Mouse (Mus musculus) mesoderm, embryonic 11.5 days (tissue): Measurements from ENCODE around the gene Tex11.
"Not testable (repeated sequence)": the region's sequence is repeated elsewhere in the genome, so short reads cannot be mapped to it uniquely, and the experiment has no call there.

Experiments
- DNase-seq: peaks from one replicate; pipeline ENCODE4 v3.0.0-alpha.2; 2012; ENCODE audit warnings: low read depth, low spot score

Tex11 gene

GRCm38 (mm10) chrX:101059541-101059940 lies at the start of gene Tex11:
Gene Tex11 (minus strand): TSS chrX:101059667.
- no peak for DNase-seq

DNA sequence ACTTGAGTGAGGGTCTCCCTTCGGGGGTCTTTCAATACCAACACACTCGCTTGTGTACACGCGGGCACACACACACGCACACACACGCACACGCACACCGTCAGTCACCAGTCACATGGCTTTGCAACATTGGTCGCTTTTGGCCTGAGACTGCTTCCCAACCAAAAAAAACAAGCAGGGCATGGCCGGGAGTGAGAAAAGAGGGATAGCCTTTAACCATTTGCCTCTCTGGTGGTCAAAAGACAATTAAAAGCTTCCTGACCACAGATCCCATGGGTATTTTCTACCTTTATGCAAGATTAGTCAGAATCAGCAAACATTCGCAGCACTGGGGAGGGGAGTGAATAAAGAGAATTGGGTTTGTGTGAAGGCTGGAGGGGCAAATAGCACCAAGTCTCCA lies 26.5 kb upstream of the Tex11 start, which contains the start of gene Slc7a3:
Gene Slc7a3 (minus strand): TSS at position 101 of the 400 bp plus-strand sequence.
- DNase-seq: no peak

- DNase-seq: not testable (repeated sequence)
These were observed 25.7 kb upstream of the Tex11 start for GRCm38 (mm10) chrX:101085211-101085610.

- no peak for DNase-seq
These were observed 24.7 kb upstream of the Tex11 start for GRCm38 (mm10) chrX:101084192-101084591.

DNA sequence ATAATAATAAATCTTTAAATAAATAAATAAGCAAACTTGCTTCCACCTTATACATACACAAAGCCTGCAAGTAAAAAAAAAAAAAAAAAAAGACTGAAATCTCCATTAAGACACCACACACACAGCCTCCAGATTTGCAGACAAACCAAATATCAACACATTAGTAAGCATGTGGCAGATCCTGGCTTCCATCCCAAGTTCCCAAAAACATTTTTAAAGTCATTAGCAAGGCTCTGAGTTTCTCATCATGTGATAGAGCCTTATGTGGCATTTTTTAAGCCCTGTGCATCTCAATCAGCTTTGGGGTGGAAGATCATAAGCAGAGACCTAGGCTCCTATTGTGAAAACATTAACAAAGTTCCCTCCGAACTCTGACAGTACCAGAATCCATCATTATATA lies 5.8 kb upstream of the Tex11 start:
- no peak for DNase-seq

GRCm38 (mm10) chrX:101063503-101063902 lies 4.0 kb upstream of the Tex11 start:
- no peak for DNase-seq

DNA sequence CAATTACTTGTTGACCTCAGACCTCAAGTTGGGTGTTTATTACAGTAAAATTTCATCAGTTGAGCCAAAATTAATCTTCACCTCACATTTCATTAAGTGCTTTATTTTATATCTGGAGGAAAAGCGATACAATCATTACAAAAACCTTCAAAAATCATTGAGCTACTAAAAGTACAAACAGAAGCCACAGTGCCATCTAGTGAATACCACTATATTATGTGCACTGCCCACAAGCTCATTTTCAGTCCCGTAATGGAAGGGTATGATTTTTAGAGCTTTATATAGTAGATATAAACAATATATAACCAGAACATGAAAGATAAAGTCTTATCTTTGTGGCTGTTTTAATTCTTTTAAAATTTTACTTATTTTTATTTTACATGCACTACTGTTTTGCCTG lies 115.8 kb downstream of the Tex11 start:
- no peak for DNase-seq

- DNase-seq: no peak
These were observed 220.3 kb downstream of the Tex11 start for GRCm38 (mm10) chrX:100839211-100839610.

- no peak for DNase-seq
These were observed 226.7 kb downstream of the Tex11 start for GRCm38 (mm10) chrX:100832806-100833205.

DNA sequence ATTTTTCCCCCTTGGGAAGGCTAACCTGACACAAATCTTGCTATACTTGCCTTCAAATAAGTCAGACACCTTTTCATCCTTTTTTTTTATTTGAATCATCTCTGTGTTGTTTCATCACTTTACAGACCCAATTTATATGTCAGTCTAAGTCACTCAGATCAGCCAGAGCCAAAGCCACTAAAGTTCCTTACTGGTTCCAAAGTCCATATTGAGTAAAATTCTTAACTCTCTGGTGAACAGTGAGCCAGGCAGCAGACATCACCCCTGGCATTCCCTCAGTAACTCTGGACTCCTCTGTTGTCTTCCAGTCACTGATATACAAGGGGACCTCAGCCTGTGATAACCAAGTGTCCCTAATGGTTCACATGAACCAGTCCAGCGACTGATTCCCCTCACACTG lies 233.9 kb downstream of the Tex11 start:
- DNase-seq: no peak

DNA sequence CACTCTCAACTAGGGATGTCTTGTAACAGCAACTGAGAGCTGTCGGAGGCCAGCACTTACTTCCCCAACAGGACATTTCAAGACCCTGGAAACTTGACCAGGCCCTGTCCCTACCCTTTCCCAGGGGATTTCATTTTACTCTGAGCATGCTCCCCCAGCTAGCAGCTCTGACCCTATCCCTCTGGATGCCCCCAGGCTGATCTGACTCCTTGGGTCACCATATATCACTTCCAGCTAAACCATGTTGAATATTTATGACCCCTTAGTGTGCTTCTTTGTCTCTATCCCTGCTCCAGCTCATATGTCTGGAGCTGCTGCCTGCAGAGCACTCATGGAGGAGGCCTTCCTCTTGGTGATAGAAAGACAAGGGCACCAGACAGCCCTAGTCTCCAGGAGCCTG lies 238.3 kb downstream of the Tex11 start:
- peak; percentile 47 for DNase-seq

GRCm38 (mm10) chrX:100818681-100819080 lies 240.8 kb downstream of the Tex11 start:
- no peak for DNase-seq

GRCm38 (mm10) chrX:100815766-100816165 lies 243.7 kb downstream of the Tex11 start:
- DNase-seq: no peak

- DNase-seq: no peak
These were observed 245.3 kb downstream of the Tex11 start for GRCm38 (mm10) chrX:100814139-100814538.

GRCm38 (mm10) chrX:100811129-100811528 lies 248.3 kb downstream of the Tex11 start:
- no peak for DNase-seq

- no peak for DNase-seq
These were observed 257.4 kb downstream of the Tex11 start for GRCm38 (mm10) chrX:100802034-100802433.

- DNase-seq: no peak
These were observed 258.8 kb downstream of the Tex11 start for GRCm38 (mm10) chrX:100800643-100801042.

GRCm38 (mm10) chrX:100797851-100798527 lies 261.5 kb downstream of the Tex11 start:
- no peak for DNase-seq

DNA sequence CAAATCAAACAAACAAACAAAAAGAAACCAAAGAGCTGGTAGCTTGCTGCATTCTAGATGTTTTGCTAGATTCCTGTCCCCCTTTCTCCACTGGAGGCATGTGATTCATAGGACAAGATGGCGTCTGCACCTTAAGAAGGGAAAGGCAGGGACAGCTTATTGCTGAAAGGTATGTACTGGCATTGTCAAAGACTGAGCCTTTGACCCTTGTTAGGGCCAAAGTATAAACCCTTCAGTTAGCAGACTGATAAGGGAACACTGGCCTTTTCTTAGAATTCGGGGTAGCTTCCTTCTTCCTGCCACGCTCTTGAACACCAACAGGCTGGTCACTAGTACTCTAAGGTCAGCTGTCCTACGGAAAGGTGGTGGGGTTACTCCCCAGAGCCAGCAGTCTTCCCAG lies 262.1 kb downstream of the Tex11 start:
- DNase-seq: no peak

DNA sequence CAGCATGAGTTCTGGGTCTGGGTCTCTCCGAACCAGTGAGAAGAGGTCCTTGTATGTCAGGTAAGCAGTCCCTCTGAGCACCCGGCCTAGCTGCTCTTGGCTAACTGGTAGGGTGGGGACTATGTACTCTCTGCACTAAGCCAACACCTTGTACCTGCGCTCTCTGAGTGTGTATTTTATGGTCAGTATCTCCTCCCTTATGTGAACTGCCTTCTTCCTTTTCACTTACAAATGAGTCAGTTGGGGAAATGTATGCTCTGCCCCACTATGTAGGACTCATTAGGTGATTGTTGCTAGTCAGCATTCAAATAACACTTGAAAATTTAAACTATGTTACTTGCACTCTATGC lies 262.8 kb downstream of the Tex11 start:
- no peak for DNase-seq

DNA sequence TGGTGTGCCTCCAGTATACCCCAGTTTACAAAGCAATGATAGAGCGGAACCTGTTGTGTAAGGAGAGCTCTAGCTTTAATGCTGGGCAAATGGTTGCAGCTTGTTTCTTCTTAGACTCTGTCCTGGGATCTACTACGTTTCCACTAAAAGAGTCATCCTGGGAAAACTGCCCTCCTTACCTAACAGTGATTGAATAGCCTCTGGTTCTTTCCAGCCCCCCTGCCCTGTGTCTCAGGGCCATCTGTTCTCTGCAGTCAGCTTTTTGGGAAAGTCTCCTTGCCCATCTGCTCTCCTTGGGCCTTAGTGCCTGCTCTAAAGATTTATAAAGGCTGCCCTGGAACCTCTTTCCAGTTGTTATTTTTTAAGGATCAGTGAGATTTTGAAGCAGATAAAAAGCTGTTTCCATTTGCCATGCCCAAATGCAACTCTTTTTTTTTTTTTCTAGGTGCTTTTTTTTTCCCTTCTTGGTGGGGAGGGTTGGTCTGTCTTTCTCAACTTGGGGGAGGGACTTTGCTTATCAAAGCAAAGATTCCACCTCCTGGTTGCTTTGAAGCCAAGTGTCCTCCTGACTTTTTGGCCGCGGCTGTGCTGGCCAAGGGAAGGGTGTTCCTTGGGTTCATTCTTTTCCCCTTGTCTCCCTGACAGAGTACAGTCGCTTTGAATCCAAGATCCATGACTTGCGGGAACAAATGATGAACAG lies 263.3 kb downstream of the Tex11 start:
- DNase-seq: no peak

GRCm38 (mm10) chrX:100789322-100789721 lies 270.1 kb downstream of the Tex11 start:
- DNase-seq: no peak
